ENCODE assay signal across 8 mouse cellular contexts in genomic region chr11:23047663-23048582, GRCm38 (mm10). TPM values are rescaled to one million over a fixed set of nuclear protein-coding genes. Genes with fewer than 3 reads are reported as not detected.
DNase-seq lines count a peak whose midpoint lies in the region; ATAC-seq lines count a peak whose summit lies in the region.

No protein-coding gene starts in this region.

- H3K27me3 ChIP-seq in forebrain, embryonic 13.5 days = no peaks in the 10 kb centered on the region
- 0 out of 2 replicates have a peak, but pooled peaks cover 5% of the 10 kb centered on the region for H3K27me3 ChIP-seq in limb, embryonic 12.5 days
- no peaks in the 10 kb centered on the region for H3K27me3 ChIP-seq in stomach, embryonic 16.5 days (ENCODE audit: control insufficient read depth, insufficient read depth, low read length)

- H3K36me3 ChIP-seq in forebrain, embryonic 13.5 days (ENCODE audit: poor library complexity, severe bottlenecking) = no peaks in the 10 kb centered on the region
- no peaks in the 10 kb centered on the region for H3K36me3 ChIP-seq in limb, embryonic 12.5 days
- no peaks in the 10 kb centered on the region for H3K36me3 ChIP-seq in stomach, embryonic 16.5 days (ENCODE audit: control insufficient read depth, insufficient read depth, low read length)

- 50% methylated on average over 20 of the region's 20 CpGs for WGBS in forebrain, embryonic 13.5 days
- 26% methylated on average over 20 of the region's 20 CpGs for WGBS in limb, embryonic 12.5 days
- 27% methylated on average over 20 of the region's 20 CpGs for WGBS in stomach, embryonic 16.5 days

- H3K9ac ChIP-seq in forebrain, embryonic 13.5 days = no peak overlapping the region; the same call in 1 of the 2 replicates
- H3K9ac ChIP-seq in limb, embryonic 12.5 days (replicated peaks) = no peak overlapping the region
- no peak overlapping the region for H3K9ac ChIP-seq in stomach, embryonic 16.5 days (ENCODE audit: low read length)

- peak overlapping the region; percentile 34 for H3K4me2 ChIP-seq in forebrain, embryonic 13.5 days
- peak overlapping the region; percentile 44 for H3K4me2 ChIP-seq in limb, embryonic 12.5 days
- peak overlapping the region; percentile 30; the same call in 1 of the 2 replicates for H3K4me2 ChIP-seq in stomach, embryonic 16.5 days (ENCODE audit: low read depth, low read length)

- peak; percentile 8 for DNase-seq in retina, embryonic 14.5 days (ENCODE audit: low spot score)
- DNase-seq in retina, postnatal 1 day = no peak
- DNase-seq in B cell, adult 2 months = no peak
- DNase-seq in cerebellum, adult 11-12 months = no peak
- no peak for DNase-seq in kidney, adult 18-20 months

- H3K9me3 ChIP-seq in forebrain, embryonic 13.5 days (replicated peaks) = no peaks in the 10 kb centered on the region
- H3K9me3 ChIP-seq in limb, embryonic 12.5 days = no peaks in the 10 kb centered on the region
- no peaks in the 10 kb centered on the region for H3K9me3 ChIP-seq in stomach, embryonic 16.5 days (replicated peaks; ENCODE audit: control insufficient read depth, low read length)

- H3K4me3 ChIP-seq in forebrain, embryonic 13.5 days = no peak overlapping the region
- peak overlapping the region; percentile 13 for H3K4me3 ChIP-seq in limb, embryonic 12.5 days (replicated peaks)
- H3K4me3 ChIP-seq in stomach, embryonic 16.5 days (replicated peaks; ENCODE audit: low read length) = 0 out of 2 replicates have a peak overlapping the region, but pooled peaks have one; percentile 1

- ATAC-seq in forebrain, embryonic 13.5 days = no peak
- ATAC-seq in limb, embryonic 12.5 days (ENCODE audit: insufficient number of reproducible peaks, insufficient read depth, low FRiP score, low TSS enrichment, low read depth) = no peak
- ATAC-seq in stomach, embryonic 16.5 days (ENCODE audit: insufficient read depth, low FRiP score) = no peak

- H3K27ac ChIP-seq in forebrain, embryonic 13.5 days = no peak overlapping the region
- no peak overlapping the region for H3K27ac ChIP-seq in limb, embryonic 12.5 days
- no peak overlapping the region for H3K27ac ChIP-seq in stomach, embryonic 16.5 days (ENCODE audit: low read length)

- H3K4me1 ChIP-seq in forebrain, embryonic 13.5 days = 0 out of 2 replicates have a peak, but pooled peaks cover 8% of the 10 kb centered on the region
- H3K4me1 ChIP-seq in limb, embryonic 12.5 days (replicated peaks) = peaks cover 14% of the 10 kb centered on the region
- H3K4me1 ChIP-seq in stomach, embryonic 16.5 days (ENCODE audit: control insufficient read depth, insufficient read depth, low read length) = no peaks in the 10 kb centered on the region

RNA-seq across cellular contexts. Expression of gene Fam161a, which starts 40.6 kb away (rescaled TPM):
- polyA plus RNA-seq in forebrain, embryonic 13.5 days (2015; fragmentation: Nextera tagmentation; extraction: Ambion mirVana) = 3.0 and 3.3 TPM in 2 replicates
- polyA plus RNA-seq in limb, embryonic 12.5 days (2016; fragmentation: Nextera tagmentation; extraction: Ambion mirVana) = 2.3 and 3.3 TPM in 2 replicates
- polyA plus RNA-seq in stomach, embryonic 16.5 days (2015; fragmentation: Nextera tagmentation; extraction: Ambion mirVana) = 3.8 and 4.2 TPM in 2 replicates

RNA-seq across cellular contexts. Expression of gene Cct4, which starts 57.6 kb away (rescaled TPM):
- 329 and 340 TPM in 2 replicates for polyA plus RNA-seq in forebrain, embryonic 13.5 days (2015; fragmentation: Nextera tagmentation; extraction: Ambion mirVana)
- polyA plus RNA-seq in limb, embryonic 12.5 days (2016; fragmentation: Nextera tagmentation; extraction: Ambion mirVana) = 325 and 347 TPM in 2 replicates
- polyA plus RNA-seq in stomach, embryonic 16.5 days (2015; fragmentation: Nextera tagmentation; extraction: Ambion mirVana) = 226 and 230 TPM in 2 replicates
